Mouse (Mus musculus): ENCODE data around the gene Spc25.

DNA sequence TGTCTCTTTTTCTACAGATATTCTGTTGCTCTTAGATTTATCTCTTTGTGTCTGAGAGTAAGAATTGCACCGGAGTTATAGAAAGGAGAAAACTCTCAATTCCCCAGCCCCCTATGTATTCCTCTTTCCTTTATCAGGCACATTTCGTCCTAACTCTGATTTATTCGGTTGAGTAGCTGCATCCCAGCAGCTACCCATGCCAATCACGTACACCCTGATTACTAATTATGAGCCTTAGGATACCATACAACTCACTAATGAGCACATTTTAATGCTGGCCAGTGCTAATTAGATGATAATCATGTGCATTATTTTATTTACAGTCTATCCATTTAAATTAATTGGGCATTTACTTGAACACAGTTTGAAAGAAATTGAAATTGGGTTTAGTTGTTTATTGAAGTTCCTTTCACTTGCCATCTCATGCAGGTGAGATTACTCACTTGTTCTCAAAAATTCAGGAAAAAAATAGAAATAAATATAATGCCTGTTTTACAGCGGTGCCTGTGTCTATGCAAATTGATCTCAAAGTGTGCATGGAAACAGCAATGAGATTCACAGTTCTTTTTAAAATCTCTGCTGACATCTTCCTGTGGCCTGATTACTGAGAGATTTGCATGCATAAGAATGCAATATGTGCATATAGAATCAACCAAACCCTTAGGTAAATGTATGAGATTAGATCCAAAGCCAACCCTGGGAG, 29.1 kb upstream of the Spc25 start:
- TF ChIP-seq CTCF (IDR thresholded peaks at IDR 0.05; ENCODE audit: low read depth, low read length) (no peak), POLR2A (IDR thresholded peaks at IDR 0.05; ENCODE audit: insufficient read depth, low read length) (no peak)

Measured in ES-Bruce4 (cell line).